Mouse (Mus musculus) bone marrow macrophage, adult 2 months (primary cell): ENCODE results near the gene Map2k7.

Experiments used
- CTCF ChIP-seq: IDR thresholded peaks from 2 replicates; pipeline ENCODE4 v1.5.1; 2012; ENCODE audit warnings: low read depth, mild to moderate bottlenecking, low read length, moderate library complexity
- POLR2A ChIP-seq: IDR thresholded peaks from 2 replicates; pipeline ENCODE4 v1.6.1; 2012; ENCODE audit warnings: mild to moderate bottlenecking, low read depth, low read length, borderline replicate concordance

- TF ChIP-seq CTCF (no peak), POLR2A (no peak)
Measured at GRCm38 (mm10) chr8:4212809-4213209, 25.7 kb upstream of the Map2k7 start.
